Mouse (Mus musculus) monocyte, adult 5-6 weeks (primary cell): ENCODE measurements around the gene Ndufaf3. TPM values are rescaled to one million over a fixed set of nuclear protein-coding genes. Genes with fewer than 3 reads are reported as not detected.

Source experiments
- ATAC-seq: fragments of 153-309, 156-312 bp; replicated peaks from 2 replicates; pipeline ENCODE4 v1.8.0; 2017; ENCODE audit warnings: mild to moderate bottlenecking; ENCODE audit not compliant: low TSS enrichment, insufficient number of reproducible peaks, severe bottlenecking, poor library complexity, low FRiP score
- total RNA-seq: library from RNA; stranded (forward); fragments of 200-1000, 200-491, 200-594 nt; gene quantifications from 3 replicates; pipeline ENCODE4 v1.2.3, GENCODE M21; 2017

Gene Ndufaf3
- total RNA-seq, 1 experiment from 2014 or later, result 13.4 TPM

GRCm38 (mm10) chr9:108530954-108531353 lies 36.3 kb downstream of the Ndufaf3 start:
- no peak for ATAC-seq

DNA sequence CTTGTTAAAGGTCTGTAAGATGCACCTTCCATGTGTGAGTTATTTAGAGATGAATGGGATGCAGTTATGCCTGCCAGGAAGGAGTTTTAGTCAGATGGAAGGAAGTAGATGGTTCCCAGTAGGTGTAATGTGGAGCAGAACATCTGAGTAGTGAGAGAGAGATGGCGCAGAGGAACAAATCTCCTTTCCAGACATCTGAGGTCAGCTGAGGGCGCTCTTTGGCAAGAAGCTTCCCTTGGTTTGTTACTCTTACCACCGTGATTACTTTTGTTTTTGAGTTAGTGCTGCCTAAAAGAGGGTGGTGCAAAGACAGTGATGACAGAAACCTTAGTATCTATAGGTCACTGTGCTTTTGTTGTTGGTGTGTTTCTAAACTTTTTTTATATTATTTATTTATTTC lies 41.8 kb downstream of the Ndufaf3 start:
- ATAC-seq, result no peak

- no peak for ATAC-seq
Observed at GRCm38 (mm10) chr9:108523341-108523740, 43.9 kb downstream of the Ndufaf3 start.

- ATAC-seq, result no peak
Observed at GRCm38 (mm10) chr9:108521604-108522003, 45.6 kb downstream of the Ndufaf3 start.

GRCm38 (mm10) chr9:108517931-108518332 lies 49.3 kb downstream of the Ndufaf3 start:
- ATAC-seq, result peak; percentile 16; the same call in 1 of the 2 replicates

GRCm38 (mm10) chr9:108517253-108517930 lies 49.8 kb downstream of the Ndufaf3 start:
- peak; percentile 19 for ATAC-seq

- peak; percentile 92 for ATAC-seq
Observed at GRCm38 (mm10) chr9:108516380-108517251, 50.6 kb downstream of the Ndufaf3 start, which contains the start of gene Qrich1. Gene Qrich1, plus strand, starts transcription at chr9:108516806.

Other genes starting within 250 kb of the Ndufaf3 start
- gene Gpx1, start 228.5 kb downstream of the Ndufaf3 start, total RNA-seq, result 1,210 to 1,931 TPM (median 1,658 TPM) in 3 replicates
- gene Usp4, start 219.6 kb downstream of the Ndufaf3 start, total RNA-seq, result 106 to 168 TPM (median 114 TPM) in 3 replicates
- 3.5 to 8.4 TPM (median 4.9 TPM) in 3 replicates for gene 1700102P08Rik, start 174.6 kb downstream of the Ndufaf3 start, total RNA-seq
- not detected in 3 replicates for gene Ccdc36, start 138.9 kb downstream of the Ndufaf3 start, total RNA-seq
- not detected in 3 replicates for gene BC048562, start 131.0 kb downstream of the Ndufaf3 start, total RNA-seq
- 12.6 to 19.5 TPM (median 14.1 TPM) in 3 replicates for gene Ccdc71, start 106.9 kb downstream of the Ndufaf3 start, total RNA-seq
- 0.48 to 0.97 TPM in 2 of 3 replicates, not detected in the other for gene Klhdc8b, start 105.9 kb downstream of the Ndufaf3 start, total RNA-seq
- gene Lamb2, start 87.7 kb downstream of the Ndufaf3 start, total RNA-seq, result not detected in 3 replicates
- 39.9 to 81.2 TPM (median 50.5 TPM) in 3 replicates for gene Usp19, start 76.8 kb downstream of the Ndufaf3 start, total RNA-seq
- gene Qars, start 59.7 kb downstream of the Ndufaf3 start, total RNA-seq, result 129 to 159 TPM (median 133 TPM) in 3 replicates
- 169 to 180 TPM (median 176 TPM) in 3 replicates for gene Qrich1, start 50.6 kb downstream of the Ndufaf3 start, total RNA-seq
- 62.6 to 85.5 TPM (median 75.7 TPM) in 3 replicates for gene Impdh2, start 7.1 kb downstream of the Ndufaf3 start, total RNA-seq
- 30.3 to 61.1 TPM (median 44.8 TPM) in 3 replicates for gene Dalrd3, start 2.5 kb upstream of the Ndufaf3 start, total RNA-seq
- gene Wdr6, start 11.3 kb upstream of the Ndufaf3 start, total RNA-seq, result 3.6 to 11.4 TPM (median 5.8 TPM) in 3 replicates
- 0.75 to 2.6 TPM (median 0.87 TPM) in 3 replicates for gene P4htm, start 30.2 kb upstream of the Ndufaf3 start, total RNA-seq
- gene Arih2, start 82.0 kb upstream of the Ndufaf3 start, total RNA-seq, result 163 to 214 TPM (median 169 TPM) in 3 replicates
- 41.3 to 54.1 TPM (median 43.3 TPM) in 3 replicates for gene Slc25a20, start 94.7 kb upstream of the Ndufaf3 start, total RNA-seq
- gene Prkar2a, start 121.9 kb upstream of the Ndufaf3 start, total RNA-seq, result 13.1 to 24.5 TPM (median 23.8 TPM) in 3 replicates
- gene Ip6k2, start 216.4 kb upstream of the Ndufaf3 start, total RNA-seq, result 34.7 to 78.2 TPM (median 74.6 TPM) in 3 replicates
- 1.8 to 7.4 TPM (median 4.9 TPM) in 3 replicates for gene Nckipsd, start 240.9 kb upstream of the Ndufaf3 start, total RNA-seq